Mouse (Mus musculus) heart, adult 2 months (tissue): ENCODE data around the gene Cox5b. TPM values are rescaled to one million over a fixed set of nuclear protein-coding genes. Genes with fewer than 3 reads are reported as not detected.

Experiments used
- DNase-seq, 2 experiments: peaks; one replicate each; pipeline ENCODE4 v3.0.0; 2021
- H3K27ac ChIP-seq: fragments of 200-600 bp; 2 replicates; pipeline ENCODE4 v1.8.1; 2022
- H3K27me3 ChIP-seq: fragments of 200-500 bp; 2 replicates; pipeline ENCODE4 v1.6.1; 2012; ENCODE audit warnings: mild to moderate bottlenecking, low read length, inconsistent platforms, mixed read lengths; ENCODE audit not compliant: control insufficient read depth, insufficient read depth
- H3K36me3 ChIP-seq: fragments of 200-500 bp; 2 replicates; pipeline ENCODE4 v1.6.1; 2012; ENCODE audit warnings: low read length, inconsistent platforms; ENCODE audit not compliant: control insufficient read depth, insufficient read depth
- H3K4me1 ChIP-seq: fragments of 200-500 bp; 2 replicates; pipeline ENCODE4 v1.6.1; 2011; ENCODE audit warnings: low read length; ENCODE audit not compliant: control insufficient read depth, insufficient read depth
- H3K4me3 ChIP-seq: fragments of 200-600 bp; 2 replicates; pipeline ENCODE4 v1.8.1; 2022
- H3K79me2 ChIP-seq: fragments of 200-500 bp; replicated peaks from 2 replicates; pipeline ENCODE4 v1.6.1; 2012; ENCODE audit warnings: mild to moderate bottlenecking, inconsistent platforms, low read length, moderate library complexity, mixed read lengths; ENCODE audit not compliant: control insufficient read depth, insufficient read depth
- H3K9ac ChIP-seq: fragments of 200-500 bp; 2 replicates; pipeline ENCODE4 v1.6.1; 2012; ENCODE audit warnings: low read depth, mild to moderate bottlenecking, control low read depth, inconsistent platforms, low read length, mixed read lengths
- CTCF ChIP-seq: fragments of 200-600 bp; IDR thresholded peaks from 2 replicates; pipeline ENCODE4 v1.8.1; 2022; ENCODE audit warnings: antibody characterized with exemption, mild to moderate bottlenecking, moderate library complexity
- EP300 ChIP-seq: fragments of 200-500 bp; IDR thresholded peaks from 2 replicates; pipeline ENCODE4 v1.6.1; 2011; ENCODE audit warnings: low read depth, low read length, control low read depth; ENCODE audit not compliant: insufficient read depth
- POLR2A ChIP-seq: fragments of 200-500 bp; IDR thresholded peaks from 2 replicates; pipeline ENCODE4 v1.6.1; 2011; ENCODE audit warnings: mild to moderate bottlenecking, low read depth, low read length, control low read depth; ENCODE audit not compliant: insufficient read depth
- WGBS: fragments of 180-500 bp; shearing (Covaris S2); methylation state at CpG from one replicate; pipeline ENCODE4 v1.1.7; 2018; 5-methylcytosine and 5-hydroxymethylcytosine counted together
- intact Hi-C: fragments of 180-260 bp; cut with DNase I; formaldehyde crosslinking; loops from one replicate; pipeline ENCODE4 v1.15.1; 2025
- microRNA-seq, 2 experiments: library from miRNA; unstranded; fragments of <30 nt; microRNA quantifications; one replicate each; pipeline ENCODE4 v1.2.0; 2021
- polyA plus RNA-seq: library from polyadenylated mRNA; depleted of rRNA; stranded (reverse); fragments of >200 nt; gene quantifications from 2 replicates; pipeline ENCODE4 v1.2.3, GENCODE M21; 2012; rRNA removed
- total RNA-seq, 2 experiments: library from RNA; stranded (reverse); gene quantifications; 2 replicates each; pipeline ENCODE4 v1.2.3; 2021

Gene Cox5b
- total and polyA plus RNA-seq, 3 experiments: 1,963 to 2,380 (median 2,054) TPM

- no peak for TF ChIP-seq POLR2A
- TF ChIP-seq CTCF: no peak
- no peak for TF ChIP-seq EP300
- H3K4me1 ChIP-seq: no peaks in the 10 kb centered on the region; the same call in 1 of the 2 replicates
- intact Hi-C loops: no loop called here
- H3K36me3 ChIP-seq: no peaks in the 10 kb centered on the region
- H3K4me3 ChIP-seq: no peak overlapping the region
- H3K27ac ChIP-seq: no peak overlapping the region
- no peaks in the 10 kb centered on the region for H3K79me2 ChIP-seq
- 54% methylated on average over 9 of the region's 9 CpGs for whole genome bisulfite sequencing
- H3K27me3 ChIP-seq: no peaks in the 10 kb centered on the region
- no peak overlapping the region for H3K9ac ChIP-seq
- DNase-seq: no peak
Measured at GRCm38 (mm10) chr1:36743046-36743445, 51.8 kb downstream of the Cox5b start.

Small RNA genes lying within 50 kb of the gene (microRNA-seq; reads per million reads assigned to microRNA genes)
- 0 reads per million in 2 experiments for gene Gm24133

Other genes starting within 250 kb of the Cox5b start
- 10 to 100 TPM; 26.3 to 26.5 TPM for gene Lman2l, start 246.2 kb upstream of the Cox5b start, total RNA-seq
- gene Lman2l, start 246.2 kb upstream of the Cox5b start, polyA plus RNA-seq: 16.8 and 25.7 TPM in 2 replicates
- gene Cnnm4, start 219.8 kb upstream of the Cox5b start, total RNA-seq: 1 to 10 TPM; 4.4 to 4.6 TPM
- gene Cnnm4, start 219.8 kb upstream of the Cox5b start, polyA plus RNA-seq: 3.9 and 4.4 TPM in 2 replicates
- 10 to 100 TPM; 11.1 to 15.1 TPM for gene Cnnm3, start 179.6 kb upstream of the Cox5b start, total RNA-seq
- gene Cnnm3, start 179.6 kb upstream of the Cox5b start, polyA plus RNA-seq: 14.1 and 15.6 TPM in 2 replicates
- gene Ankrd23, start 154.6 kb upstream of the Cox5b start, total RNA-seq: 100 to 1,000 TPM; 310 to 338 TPM
- gene Ankrd23, start 154.6 kb upstream of the Cox5b start, polyA plus RNA-seq: 397 and 412 TPM in 2 replicates
- gene Gm42417, start 152.0 kb upstream of the Cox5b start, total RNA-seq: 100 to 1,000 TPM; 148 to 172 TPM
- 0.09 TPM in 1 of 2 replicates, not detected in the other for gene Gm42417, start 152.0 kb upstream of the Cox5b start, polyA plus RNA-seq
- gene Ankrd39, start 144.0 kb upstream of the Cox5b start, total RNA-seq: 1 to 10 TPM; 6.2 to 6.3 TPM
- 11.1 TPM in 2 replicates for gene Ankrd39, start 144.0 kb upstream of the Cox5b start, polyA plus RNA-seq
- gene Sema4c, start 133.1 kb upstream of the Cox5b start, total RNA-seq: 10 to 100 TPM; 10.6 to 11.1 TPM
- gene Sema4c, start 133.1 kb upstream of the Cox5b start, polyA plus RNA-seq: 12.7 and 15.2 TPM in 2 replicates
- gene Fam178b, start 8.3 kb upstream of the Cox5b start, total RNA-seq: under 1 TPM in 1 of 2 experiments, not detected in 1; 0.39 TPM
- gene Fam178b, start 8.3 kb upstream of the Cox5b start, polyA plus RNA-seq: 0.80 and 1.5 TPM in 2 replicates
- not detected for gene 4933424G06Rik, start 18.7 kb downstream of the Cox5b start, total RNA-seq
- not detected in 2 replicates for gene 4933424G06Rik, start 18.7 kb downstream of the Cox5b start, polyA plus RNA-seq
- gene Actr1b, start 23.0 kb downstream of the Cox5b start, total RNA-seq: 10 to 100 TPM; 89.8 to 98.1 TPM
- 94.8 and 122 TPM in 2 replicates for gene Actr1b, start 23.0 kb downstream of the Cox5b start, polyA plus RNA-seq
- gene Zap70, start 70.3 kb downstream of the Cox5b start, total RNA-seq: under 1 TPM; 0.32 to 0.34 TPM
- gene Zap70, start 70.3 kb downstream of the Cox5b start, polyA plus RNA-seq: 0.47 TPM in 2 replicates